Mouse (Mus musculus) limb, embryonic 14.5 days (tissue): ENCODE measurements around the gene E030018B13Rik. TPM values are rescaled to one million over a fixed set of nuclear protein-coding genes. Genes with fewer than 3 reads are reported as not detected.

ENCODE experiments used
- ATAC-seq: fragments of 200-750 bp; cut with Nextera tagmentation; 2 replicates; pipeline ENCODE4 v1.8.0; 2017; ENCODE audit warnings: low read depth, moderate number of reproducible peaks, moderate TSS enrichment; ENCODE audit not compliant: low FRiP score
- DNase-seq: peaks from one replicate; pipeline ENCODE4 v3.0.0-alpha.2; 2015; ENCODE audit warnings: low spot score
- H3K27ac ChIP-seq: fragments of 300-500 bp; sonication (generic); replicated peaks from 2 replicates; pipeline ENCODE4 v1.5.1; 2014; ENCODE audit warnings: low read depth, mild to moderate bottlenecking, low read length, moderate library complexity, mixed read lengths
- H3K27me3 ChIP-seq: fragments of 300-500 bp; sonication (generic); 2 replicates; pipeline ENCODE4 v1.6.1; 2014; ENCODE audit warnings: low read length, mixed read lengths; ENCODE audit not compliant: control insufficient read depth, insufficient read depth
- H3K36me3 ChIP-seq: fragments of 300-500 bp; sonication (generic); 2 replicates; pipeline ENCODE4 v1.6.1; 2014; ENCODE audit warnings: mild to moderate bottlenecking, low read length, moderate library complexity, mixed read lengths; ENCODE audit not compliant: control insufficient read depth, insufficient read depth
- H3K4me1 ChIP-seq: fragments of 300-500 bp; sonication (generic); 2 replicates; pipeline ENCODE4 v1.6.1; 2014; ENCODE audit warnings: antibody characterized with exemption, low read length, mixed read lengths; ENCODE audit not compliant: control insufficient read depth, insufficient read depth
- H3K4me2 ChIP-seq: fragments of 300-500 bp; sonication (generic); replicated peaks from 2 replicates; pipeline ENCODE4 v1.6.1; 2014; ENCODE audit warnings: low read depth, mild to moderate bottlenecking, low read length, moderate library complexity; ENCODE audit not compliant: severe bottlenecking
- H3K4me3 ChIP-seq: fragments of 300-500 bp; sonication (generic); replicated peaks from 2 replicates; pipeline ENCODE4 v1.5.1; 2014; ENCODE audit warnings: low read length
- H3K9ac ChIP-seq: fragments of 300-500 bp; sonication (generic); 2 replicates; pipeline ENCODE4 v1.6.1; 2014; ENCODE audit warnings: mild to moderate bottlenecking, low read depth, low read length, moderate library complexity; ENCODE audit not compliant: severe bottlenecking
- H3K9me3 ChIP-seq: fragments of 300-500 bp; sonication (generic); 2 replicates; pipeline ENCODE4 v1.6.1; 2016; ENCODE audit warnings: low read length; ENCODE audit not compliant: control insufficient read depth
- POLR2A ChIP-seq: fragments of 200-500 bp; IDR thresholded peaks from 2 replicates; pipeline ENCODE4 v1.8.0; 2012; ENCODE audit warnings: inconsistent platforms, mild to moderate bottlenecking, moderate library complexity, borderline replicate concordance; ENCODE audit not compliant: insufficient read depth, insufficient read length; ENCODE audit errors: extremely low read depth
- WGBS: fragments of 180-500 bp; shearing (Covaris S2); extraction: QIAGEN DNeasy Blood & Tissue Kit; methylation state at CpG from one replicate; pipeline ENCODE4 v1.1.7; 2014; 5-methylcytosine and 5-hydroxymethylcytosine counted together
- polyA plus RNA-seq, 2 experiments: library from polyadenylated mRNA; depleted of rRNA in 1 of 2; stranded (reverse) in 1 of 2; unstranded in 1 of 2; fragments of >200 nt; fragmentation: Nextera tagmentation in 1 of 2; extraction: Ambion mirVana in 1 of 2; gene quantifications; 2 replicates each; pipeline versions ENCODE4 v1.2.1 to v1.2.3; 2012 to 2014

E030018B13Rik gene
- polyA plus RNA-seq, 2 experiments, result not detected

GRCm38 (mm10) chr7:63947514-63948487 is 31.1 kb downstream of the E030018B13Rik start:
- Histone ChIP-seq H3K4me1 (no peaks in the 10 kb centered on the region), H3K9me3 (no peaks in the 10 kb centered on the region), H3K27me3 (no peaks in the 10 kb centered on the region), H3K9ac (no peak overlapping the region), H3K4me2 (no peak overlapping the region), H3K27ac (no peak overlapping the region), H3K36me3 (no peaks in the 10 kb centered on the region), H3K4me3 (no peak overlapping the region)
- no peak for ATAC-seq
- TF ChIP-seq POLR2A, result no peak
- DNase-seq, result no peak
- 58% methylated on average over 11 of the region's 11 CpGs for WGBS

- Histone ChIP-seq H3K4me2 (no peak overlapping the region), H3K9ac (no peak overlapping the region), H3K36me3 (no peaks in the 10 kb centered on the region), H3K27me3 (no peaks in the 10 kb centered on the region), H3K9me3 (no peaks in the 10 kb centered on the region), H3K4me3 (no peak overlapping the region), H3K4me1 (no peaks in the 10 kb centered on the region), H3K27ac (no peak overlapping the region)
- ATAC-seq, result no peak
- 50% methylated on average over 3 of the region's 3 CpGs for WGBS
- no peak for DNase-seq
- no peak for TF ChIP-seq POLR2A
Observed at GRCm38 (mm10) chr7:63949176-63949575, 32.5 kb downstream of the E030018B13Rik start.

- H3K27ac ChIP-seq, result no peak overlapping the region
- ATAC-seq (no peak), DNase-seq (no peak)
- H3K4me3 ChIP-seq, result no peak overlapping the region
- H3K9ac ChIP-seq, result no peak overlapping the region
- H3K4me1 ChIP-seq, result no peaks in the 10 kb centered on the region
- no peak for TF ChIP-seq POLR2A
- H3K27me3 ChIP-seq, result no peaks in the 10 kb centered on the region
- H3K36me3 ChIP-seq, result no peaks in the 10 kb centered on the region
- no peaks in the 10 kb centered on the region for H3K9me3 ChIP-seq
- H3K4me2 ChIP-seq, result no peak overlapping the region
- WGBS, result 63% methylated on average over 10 of the region's 10 CpGs
Observed at GRCm38 (mm10) chr7:63950931-63951607, 34.4 kb downstream of the E030018B13Rik start.

DNA sequence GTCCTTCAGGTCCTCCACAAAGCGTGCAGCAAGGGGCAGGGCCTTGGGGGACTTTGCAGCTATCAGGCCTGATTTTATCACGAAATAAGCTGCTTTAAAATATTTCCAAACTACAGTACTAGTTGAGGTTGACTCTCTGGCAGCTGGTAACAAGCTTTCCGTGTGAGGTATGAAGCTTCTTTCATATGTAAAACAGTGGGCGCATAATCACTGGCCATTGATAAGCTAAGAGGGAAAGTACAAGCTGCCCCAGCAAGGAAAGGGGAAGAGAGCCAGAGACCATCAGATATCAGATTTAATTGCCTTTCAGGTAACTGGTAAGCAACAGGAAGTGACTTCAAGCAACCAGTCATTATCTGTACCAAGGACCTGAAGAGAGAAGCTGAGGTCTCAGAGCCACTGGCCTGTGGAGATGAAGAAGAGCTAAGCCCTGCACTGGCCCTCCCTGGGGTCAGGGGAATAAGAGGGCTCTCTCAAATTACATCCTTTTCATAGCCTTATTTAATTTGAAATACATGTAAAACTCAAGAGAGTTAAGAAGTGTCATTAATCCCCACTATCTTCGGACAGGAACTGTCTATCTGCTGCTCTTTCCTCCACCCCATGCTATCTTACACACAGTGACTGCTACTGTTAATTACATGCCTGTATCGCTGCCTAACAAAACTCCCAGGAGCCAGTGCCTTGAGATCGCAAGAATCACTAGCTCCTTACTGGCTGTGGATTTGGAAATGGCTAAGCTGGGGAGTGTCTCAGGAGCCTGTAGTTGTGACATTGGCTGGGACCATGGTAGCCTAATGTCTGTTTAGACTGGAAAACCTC is 35.6 kb downstream of the E030018B13Rik start:
- whole genome bisulfite sequencing, result 66% methylated on average over 7 of the region's 7 CpGs
- Histone ChIP-seq H3K27ac (no peak overlapping the region), H3K27me3 (no peaks in the 10 kb centered on the region), H3K36me3 (no peaks in the 10 kb centered on the region), H3K4me1 (no peaks in the 10 kb centered on the region), H3K4me2 (no peak overlapping the region), H3K9me3 (no peaks in the 10 kb centered on the region), H3K9ac (no peak overlapping the region), H3K4me3 (no peak overlapping the region)
- TF ChIP-seq POLR2A, result no peak
- ATAC-seq (no peak), DNase-seq (no peak)

- ATAC-seq (no peak), DNase-seq (no peak)
- Histone ChIP-seq H3K27ac (no peak overlapping the region), H3K9ac (no peak overlapping the region), H3K9me3 (no peaks in the 10 kb centered on the region), H3K27me3 (no peaks in the 10 kb centered on the region), H3K4me3 (no peak overlapping the region), H3K4me2 (no peak overlapping the region), H3K36me3 (no peaks in the 10 kb centered on the region), H3K4me1 (no peaks in the 10 kb centered on the region)
- WGBS, result 87% methylated on average over 2 of the region's 2 CpGs
- no peak for TF ChIP-seq POLR2A
Observed at GRCm38 (mm10) chr7:63955440-63955839, 38.8 kb downstream of the E030018B13Rik start.
